Comparison of ENCODE assay signal across 11 mouse cellular contexts in the genomic region with DNA sequence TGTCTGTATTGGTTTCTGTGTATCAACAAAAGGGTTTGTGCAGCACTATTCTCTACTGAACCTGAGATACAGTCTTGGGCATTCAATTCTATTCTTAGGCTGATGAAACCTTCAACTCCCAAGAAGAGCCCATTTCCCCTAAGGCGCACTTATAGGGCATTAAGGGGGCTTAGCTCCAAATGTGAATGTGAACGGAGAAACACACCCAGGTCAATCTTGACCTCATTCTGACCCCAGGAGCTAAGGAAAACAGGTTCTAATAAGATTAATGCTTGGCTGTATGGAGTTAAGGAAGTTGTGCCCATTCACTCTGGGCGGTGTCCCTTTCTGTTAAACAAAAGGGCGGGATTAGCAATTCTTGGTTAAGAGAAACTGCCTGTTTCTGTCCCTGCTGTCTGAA. TPM values are rescaled to one million over a fixed set of nuclear protein-coding genes. Genes with fewer than 3 reads are reported as not detected.
DNase-seq lines count a peak whose midpoint lies in the region; ATAC-seq and TF ChIP-seq lines count a peak whose summit lies in the region.
"Had no signal": no experiment of that assay in that cellular context is flagged by ENCODE, and none has a peak within 500 bp of the region (broad histone marks: within the 10 kb centered on the region; RNA-seq: fewer than 3 reads in every experiment).

No protein-coding gene starts in this region.

- WGBS in heart, embryonic 15.5 days: 29% methylated on average over 4 of the region's 4 CpGs
- WGBS in neural tube, embryonic 11.5 days: 32% methylated on average over 4 of the region's 4 CpGs
- 17% methylated on average over 4 of the region's 4 CpGs for WGBS in intestine, postnatal 0 days
- WGBS in stomach, embryonic 16.5 days: 19% methylated on average over 4 of the region's 4 CpGs

- H3K36me3 ChIP-seq in heart, embryonic 15.5 days: no peaks in the 10 kb centered on the region
- H3K36me3 ChIP-seq in neural tube, embryonic 11.5 days (ENCODE audit: control insufficient read depth, insufficient read depth, low read length): no peaks in the 10 kb centered on the region
- H3K36me3 ChIP-seq in intestine, postnatal 0 days (ENCODE audit: control insufficient read depth, insufficient read depth): no peaks in the 10 kb centered on the region
- no peaks in the 10 kb centered on the region for H3K36me3 ChIP-seq in stomach, embryonic 16.5 days (ENCODE audit: control insufficient read depth, insufficient read depth, low read length)

- no peak overlapping the region for H3K9ac ChIP-seq in heart, embryonic 15.5 days
- no peak overlapping the region for H3K9ac ChIP-seq in neural tube, embryonic 11.5 days (ENCODE audit: low read length)
- H3K9ac ChIP-seq in intestine, postnatal 0 days (ENCODE audit: low read depth, low read length): no peak overlapping the region
- H3K9ac ChIP-seq in stomach, embryonic 16.5 days (ENCODE audit: low read length): no peak overlapping the region

- no peaks in the 10 kb centered on the region for H3K27me3 ChIP-seq in heart, embryonic 15.5 days
- H3K27me3 ChIP-seq in neural tube, embryonic 11.5 days (ENCODE audit: control insufficient read depth, insufficient read depth, low read length): no peaks in the 10 kb centered on the region
- no peaks in the 10 kb centered on the region for H3K27me3 ChIP-seq in intestine, postnatal 0 days (replicated peaks; ENCODE audit: control insufficient read depth, insufficient read depth, low read length)
- no peaks in the 10 kb centered on the region for H3K27me3 ChIP-seq in stomach, embryonic 16.5 days (ENCODE audit: control insufficient read depth, insufficient read depth, low read length)

- DNase-seq in heart, postnatal 4 days: no peak
- no peak for DNase-seq in neural tube, embryonic 11.5 days (ENCODE audit: low spot score)
- DNase-seq in neural tube, embryonic 10.5 days (ENCODE audit: extremely low spot score, low spot score): no peak
- DNase-seq in gastrocnemius, postnatal 4 days (ENCODE audit: low spot score in 2 of 2): no peak
- no peak for DNase-seq in left cerebral cortex, adult 8-10 months (ENCODE audit: low spot score in 2 of 2)
- DNase-seq: adrenal gland, postnatal 10 days; cerebellum, postnatal 25 days; kidney, adult 11 months had no signal

- H3K4me1 ChIP-seq in heart, embryonic 15.5 days (replicated peaks): no peaks in the 10 kb centered on the region
- H3K4me1 ChIP-seq in neural tube, embryonic 11.5 days (ENCODE audit: control insufficient read depth, insufficient read depth, low read length): no peaks in the 10 kb centered on the region
- no peaks in the 10 kb centered on the region for H3K4me1 ChIP-seq in intestine, postnatal 0 days (replicated peaks; ENCODE audit: control insufficient read depth, insufficient read depth, low read length)
- H3K4me1 ChIP-seq in stomach, embryonic 16.5 days (ENCODE audit: control insufficient read depth, insufficient read depth, low read length): no peaks in the 10 kb centered on the region

- H3K9me3 ChIP-seq in heart, embryonic 15.5 days (replicated peaks): no peaks in the 10 kb centered on the region
- no peaks in the 10 kb centered on the region for H3K9me3 ChIP-seq in neural tube, embryonic 11.5 days (ENCODE audit: control insufficient read depth, low read length)
- no peaks in the 10 kb centered on the region for H3K9me3 ChIP-seq in intestine, postnatal 0 days (ENCODE audit: control insufficient read depth)
- H3K9me3 ChIP-seq in stomach, embryonic 16.5 days (replicated peaks; ENCODE audit: control insufficient read depth, low read length): no peaks in the 10 kb centered on the region

- TF ChIP-seq CTCF in intestine, postnatal 0 days (IDR thresholded peaks at IDR 0.05; ENCODE audit: low read depth): no peak

- no peak for ATAC-seq in heart, embryonic 15.5 days (replicated peaks; ENCODE audit: insufficient number of reproducible peaks, insufficient read depth, low FRiP score, low read depth)
- ATAC-seq in neural tube, embryonic 11.5 days (ENCODE audit: insufficient read depth, low FRiP score, low TSS enrichment): no peak
- ATAC-seq in intestine, postnatal 0 days: no peak
- 0 out of 2 replicates have a peak, but pooled peaks have one; percentile 5 for ATAC-seq in stomach, embryonic 16.5 days (ENCODE audit: insufficient read depth, low FRiP score)

- peak overlapping the region; percentile 81 for H3K4me2 ChIP-seq in heart, embryonic 15.5 days
- H3K4me2 ChIP-seq in neural tube, embryonic 11.5 days (ENCODE audit: low read depth): peak overlapping the region; percentile 52
- H3K4me2 ChIP-seq in intestine, postnatal 0 days (replicated peaks; ENCODE audit: low read depth): peak overlapping the region; percentile 67
- peak overlapping the region; percentile 62 for H3K4me2 ChIP-seq in stomach, embryonic 16.5 days (ENCODE audit: low read depth, low read length)

- H3K27ac ChIP-seq in heart, embryonic 15.5 days: no peak overlapping the region
- H3K27ac ChIP-seq in neural tube, embryonic 11.5 days (ENCODE audit: low read depth, low read length): no peak overlapping the region
- H3K27ac ChIP-seq in intestine, postnatal 0 days (ENCODE audit: low read depth, low read length): no peak overlapping the region
- H3K27ac ChIP-seq in stomach, embryonic 16.5 days (ENCODE audit: low read length): no peak overlapping the region; the same call in 1 of the 2 replicates

- H3K4me3 ChIP-seq in heart, embryonic 15.5 days: no peak overlapping the region
- no peak overlapping the region; the same call in 1 of the 2 replicates for H3K4me3 ChIP-seq in neural tube, embryonic 11.5 days (ENCODE audit: low read depth, low read length)
- no peak overlapping the region for H3K4me3 ChIP-seq in intestine, postnatal 0 days (ENCODE audit: low read depth, low read length)
- no peak overlapping the region for H3K4me3 ChIP-seq in stomach, embryonic 16.5 days (replicated peaks; ENCODE audit: low read length)

RNA-seq across cellular contexts. Expression of a gene that starts 0.9 kb away (rescaled TPM):
- polyA plus RNA-seq in heart, embryonic 15.5 days (2015; fragmentation: Nextera tagmentation; extraction: Ambion mirVana): 2.6 and 4.7 TPM in 2 replicates
- total RNA-seq in heart, postnatal 4 days (2021): 1 to 10 TPM; 2.0 to 2.7 TPM
- polyA plus RNA-seq in neural tube, embryonic 11.5 days (2014; fragmentation: Nextera tagmentation; extraction: Ambion mirVana): 23.8 and 24.6 TPM in 2 replicates
- 4.3 TPM in 2 replicates for polyA plus RNA-seq in intestine, postnatal 0 days (2015; fragmentation: Nextera tagmentation; extraction: Ambion mirVana)
- 13.8 and 15.9 TPM in 2 replicates for polyA plus RNA-seq in stomach, embryonic 16.5 days (2015; fragmentation: Nextera tagmentation; extraction: Ambion mirVana)
- 1 to 10 TPM; 4.2 to 5.4 TPM for total RNA-seq in gastrocnemius, postnatal 4 days (2021)
- 10 to 100 TPM; 66.0 to 71.8 (median 70.8) TPM for total RNA-seq in left cerebral cortex, adult 8-10 months (2022)

RNA-seq across cellular contexts. Expression of a gene that starts 13.9 kb away (rescaled TPM):
- polyA plus RNA-seq in heart, embryonic 15.5 days (2015; fragmentation: Nextera tagmentation; extraction: Ambion mirVana): 27.9 and 30.8 TPM in 2 replicates
- total RNA-seq in heart, postnatal 4 days (2021): 10 to 100 TPM; 21.0 to 23.8 TPM
- polyA plus RNA-seq in neural tube, embryonic 11.5 days (2014; fragmentation: Nextera tagmentation; extraction: Ambion mirVana): 34.5 and 34.9 TPM in 2 replicates
- 67.1 and 73.3 TPM in 2 replicates for polyA plus RNA-seq in intestine, postnatal 0 days (2015; fragmentation: Nextera tagmentation; extraction: Ambion mirVana)
- polyA plus RNA-seq in stomach, embryonic 16.5 days (2015; fragmentation: Nextera tagmentation; extraction: Ambion mirVana): 53.3 and 67.0 TPM in 2 replicates
- 10 to 100 TPM; 22.3 to 24.1 TPM for total RNA-seq in gastrocnemius, postnatal 4 days (2021)
- total RNA-seq in left cerebral cortex, adult 8-10 months (2022): 10 to 100 TPM; 27.4 to 35.9 (median 33.1) TPM

RNA-seq across cellular contexts. Expression of a gene that starts 31.2 kb away (rescaled TPM):
- polyA plus RNA-seq in heart, embryonic 15.5 days (2015; fragmentation: Nextera tagmentation; extraction: Ambion mirVana): 10.1 and 12.2 TPM in 2 replicates
- 1 to 10 TPM; 5.9 to 7.1 TPM for total RNA-seq in heart, postnatal 4 days (2021)
- 13.5 and 14.8 TPM in 2 replicates for polyA plus RNA-seq in neural tube, embryonic 11.5 days (2014; fragmentation: Nextera tagmentation; extraction: Ambion mirVana)
- 4.0 and 4.5 TPM in 2 replicates for polyA plus RNA-seq in intestine, postnatal 0 days (2015; fragmentation: Nextera tagmentation; extraction: Ambion mirVana)
- polyA plus RNA-seq in stomach, embryonic 16.5 days (2015; fragmentation: Nextera tagmentation; extraction: Ambion mirVana): 10.9 and 11.6 TPM in 2 replicates
- 1 to 10 TPM; 4.6 to 6.1 TPM for total RNA-seq in gastrocnemius, postnatal 4 days (2021)
- 10 to 100 TPM; 12.7 to 15.0 (median 14.8) TPM for total RNA-seq in left cerebral cortex, adult 8-10 months (2022)

RNA-seq across cellular contexts. Expression of a gene that starts 45.0 kb away (rescaled TPM):
- 20.8 and 29.6 TPM in 2 replicates for polyA plus RNA-seq in heart, embryonic 15.5 days (2015; fragmentation: Nextera tagmentation; extraction: Ambion mirVana)
- 10 to 100 TPM; 14.6 to 15.6 TPM for total RNA-seq in heart, postnatal 4 days (2021)
- polyA plus RNA-seq in neural tube, embryonic 11.5 days (2014; fragmentation: Nextera tagmentation; extraction: Ambion mirVana): 48.0 and 55.7 TPM in 2 replicates
- 13.1 and 14.1 TPM in 2 replicates for polyA plus RNA-seq in intestine, postnatal 0 days (2015; fragmentation: Nextera tagmentation; extraction: Ambion mirVana)
- polyA plus RNA-seq in stomach, embryonic 16.5 days (2015; fragmentation: Nextera tagmentation; extraction: Ambion mirVana): 35.1 and 39.1 TPM in 2 replicates
- 10 to 100 TPM; 13.4 to 14.8 TPM for total RNA-seq in gastrocnemius, postnatal 4 days (2021)
- 10 to 100 TPM; 21.8 to 24.3 (median 23.1) TPM for total RNA-seq in left cerebral cortex, adult 8-10 months (2022)
